Mouse (Mus musculus) WW6 (cell line): ENCODE measurements around the gene Sf3a3.

ENCODE experiments used
- DNase-seq: peaks from one replicate; pipeline ENCODE4 v3.0.0-alpha.2; 2013; ENCODE audit warnings: low read depth, low spot score

The Sf3a3 gene

DNA sequence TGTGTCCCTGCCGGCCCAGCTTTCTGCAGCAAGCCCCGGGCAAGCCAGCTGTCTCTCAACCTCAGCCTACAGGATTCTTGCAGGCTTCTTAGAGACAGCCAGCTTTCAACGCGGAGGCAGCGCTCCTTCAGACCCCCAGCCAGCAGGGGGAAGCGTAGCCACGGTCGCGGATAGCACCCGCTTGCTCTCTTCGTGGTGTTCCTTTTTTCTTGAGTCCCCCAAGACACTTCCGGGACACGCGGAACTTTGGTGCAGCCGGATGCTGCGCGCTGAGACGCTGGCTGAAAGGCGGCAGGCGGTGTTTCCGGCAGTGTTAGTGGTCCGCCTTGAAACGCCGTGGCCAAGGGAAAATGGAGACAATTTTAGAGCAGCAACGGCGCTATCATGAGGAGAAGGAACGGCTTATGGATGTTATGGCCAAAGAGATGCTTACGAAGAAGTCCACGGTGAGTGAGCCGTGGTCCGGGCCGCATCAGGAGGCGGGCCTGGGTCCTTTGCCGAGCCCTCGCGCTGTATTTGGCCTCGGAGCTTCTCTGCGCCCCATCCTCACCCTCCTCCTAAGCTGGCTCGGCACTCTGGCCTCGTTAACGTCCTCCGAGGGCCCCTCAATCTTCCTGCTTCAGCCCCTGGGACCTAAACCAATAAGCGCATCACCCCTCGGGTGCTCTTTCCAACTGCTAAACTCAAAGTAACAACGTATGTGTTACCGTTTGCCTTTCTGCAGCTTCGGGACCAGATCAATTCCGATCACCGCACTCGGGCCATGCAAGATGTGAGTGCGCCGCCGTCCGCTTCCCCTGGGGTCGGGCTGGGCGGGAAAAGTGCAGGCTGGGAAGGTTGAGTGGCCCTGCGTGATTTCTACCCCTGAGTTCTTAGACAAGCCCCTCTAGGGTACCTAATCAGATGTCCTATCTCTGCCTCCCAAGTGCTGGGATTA, at the start of gene Sf3a3:
Gene Sf3a3 (plus strand): TSS at position 232 of the 937 bp plus-strand sequence.
- DNase-seq = peak; percentile 88

DNA sequence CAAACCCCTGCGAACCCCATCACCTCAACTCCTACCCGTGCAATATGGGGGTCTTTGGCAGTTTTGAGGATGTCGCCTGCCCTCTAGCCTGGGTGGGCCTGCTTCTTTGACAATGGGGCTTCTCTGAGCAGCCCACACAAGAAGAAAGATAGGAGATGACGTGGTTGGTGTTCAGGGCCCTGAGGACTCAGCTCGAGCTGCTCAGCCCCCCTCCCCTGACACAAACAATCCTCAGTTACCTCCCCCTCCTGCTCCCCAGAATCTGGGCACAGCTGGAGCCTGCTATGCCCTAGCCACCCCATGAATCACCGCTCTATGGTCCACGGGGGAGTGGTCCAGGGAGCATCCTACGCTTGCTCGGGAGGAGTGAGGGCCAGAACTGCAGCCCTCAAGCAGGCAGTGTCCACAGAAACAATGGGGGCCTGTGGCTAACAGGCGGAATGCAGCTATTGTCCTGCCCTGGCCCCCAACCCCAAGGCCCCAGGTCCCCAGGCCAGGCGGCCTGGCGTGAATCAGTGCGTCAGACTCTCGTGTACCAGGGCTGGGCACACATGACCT, 47.0 kb upstream of the Sf3a3 start:
- no peak for DNase-seq

DNA sequence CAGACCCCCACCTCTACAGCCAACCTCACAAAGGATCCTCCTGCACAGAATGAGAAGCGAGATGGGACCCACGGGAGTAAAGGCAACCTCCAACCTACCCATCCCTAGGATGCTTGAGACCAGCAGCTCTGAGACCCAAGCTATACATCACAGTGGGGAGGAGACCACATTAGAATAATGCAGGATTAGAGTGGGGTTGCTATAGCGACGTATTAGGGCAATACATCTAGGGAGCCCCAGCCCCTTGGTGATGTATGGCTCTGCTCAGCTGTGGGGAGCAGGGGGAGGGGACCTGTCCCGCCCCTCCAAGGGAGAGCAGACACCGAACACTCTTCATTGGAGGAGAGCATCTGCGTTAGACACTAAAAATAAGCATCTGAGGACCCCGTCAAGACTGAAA, 46.5 kb upstream of the Sf3a3 start:
- DNase-seq = no peak

DNA sequence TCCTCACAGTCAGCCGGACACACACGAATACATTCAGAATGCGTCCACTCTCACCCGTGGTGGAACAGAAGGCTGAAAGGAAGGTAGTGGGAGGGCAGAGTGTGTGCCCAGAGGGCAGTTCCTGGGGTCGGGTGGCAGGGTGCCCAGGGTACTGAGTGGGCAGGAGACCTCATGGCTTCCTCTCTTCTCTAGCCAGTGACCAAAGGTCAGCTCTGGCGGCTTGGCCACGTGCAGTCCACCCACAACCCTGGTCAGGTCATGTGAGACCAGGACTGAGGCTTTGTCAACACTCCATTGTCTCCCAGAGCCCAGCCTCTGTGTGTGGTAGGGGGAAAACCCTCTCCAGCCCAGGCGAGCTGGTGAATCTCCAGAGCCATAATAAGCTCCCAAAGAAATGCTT, 44.3 kb upstream of the Sf3a3 start:
- no peak for DNase-seq

DNA sequence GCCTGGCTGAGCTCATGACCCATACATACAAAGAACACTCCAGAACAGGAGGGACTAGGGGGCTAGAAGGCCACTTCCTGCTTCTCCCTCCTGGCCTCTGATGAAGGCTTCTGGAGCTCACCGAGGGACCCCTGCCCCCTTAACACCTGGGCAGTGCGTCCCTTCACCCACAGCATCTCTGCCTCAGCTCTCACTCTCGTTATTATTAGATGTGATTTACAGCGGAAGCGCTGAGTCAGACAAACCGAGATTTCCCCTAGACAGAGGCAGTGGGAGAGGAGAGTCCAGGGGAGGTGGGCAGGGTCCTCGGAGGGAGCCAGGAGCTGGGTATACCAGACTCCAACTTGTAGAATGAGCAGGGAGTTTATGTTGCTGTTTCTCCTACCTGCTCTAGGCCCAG, 43.0 kb upstream of the Sf3a3 start:
- DNase-seq = no peak

DNA sequence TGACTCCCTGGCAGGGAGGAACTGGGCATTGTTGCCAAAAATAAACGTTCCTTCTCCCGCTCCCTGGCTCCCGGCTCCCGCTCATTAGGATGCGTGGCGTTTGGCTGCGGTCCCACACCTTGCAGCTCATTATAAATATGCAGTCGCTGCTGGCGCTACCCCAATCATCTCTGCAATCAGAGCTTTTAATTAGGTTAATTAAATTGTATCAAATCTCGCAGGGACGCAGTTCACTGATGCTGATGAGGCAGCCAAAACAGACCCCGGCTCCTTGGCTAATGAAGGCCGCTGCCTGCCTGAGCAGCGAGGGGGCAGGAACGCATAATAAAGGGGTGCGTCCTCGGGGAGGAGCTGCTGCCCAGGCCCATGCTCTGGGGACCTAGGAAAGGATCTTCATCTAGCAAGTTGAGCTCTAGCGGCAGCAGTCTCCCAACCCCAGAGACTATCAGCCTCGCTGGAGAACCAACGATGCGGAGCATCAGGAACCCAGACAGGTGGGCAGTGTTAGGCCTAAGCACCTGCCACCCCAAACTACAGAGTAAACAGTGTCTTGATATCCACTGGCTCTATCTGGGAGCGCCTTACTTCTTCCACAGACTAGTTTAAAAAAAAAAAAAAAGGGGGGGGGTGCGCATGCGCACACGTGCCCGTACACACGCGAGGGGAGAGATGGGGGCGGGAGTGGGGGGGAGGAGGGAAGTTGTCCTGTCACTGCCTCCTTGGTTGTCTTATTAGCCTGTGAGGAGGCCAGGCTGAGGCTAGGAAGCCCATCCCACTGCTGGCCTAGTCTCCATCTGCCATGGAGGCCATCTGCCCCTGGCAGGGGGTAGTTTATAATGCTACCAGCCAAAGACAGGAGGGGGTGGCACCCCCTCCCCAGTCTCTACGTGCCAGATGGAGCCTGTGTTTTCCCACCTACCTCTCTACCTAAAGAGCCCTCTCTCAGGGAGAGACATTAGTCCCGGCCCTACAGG, 41.9 kb upstream of the Sf3a3 start:
- DNase-seq = no peak

DNA sequence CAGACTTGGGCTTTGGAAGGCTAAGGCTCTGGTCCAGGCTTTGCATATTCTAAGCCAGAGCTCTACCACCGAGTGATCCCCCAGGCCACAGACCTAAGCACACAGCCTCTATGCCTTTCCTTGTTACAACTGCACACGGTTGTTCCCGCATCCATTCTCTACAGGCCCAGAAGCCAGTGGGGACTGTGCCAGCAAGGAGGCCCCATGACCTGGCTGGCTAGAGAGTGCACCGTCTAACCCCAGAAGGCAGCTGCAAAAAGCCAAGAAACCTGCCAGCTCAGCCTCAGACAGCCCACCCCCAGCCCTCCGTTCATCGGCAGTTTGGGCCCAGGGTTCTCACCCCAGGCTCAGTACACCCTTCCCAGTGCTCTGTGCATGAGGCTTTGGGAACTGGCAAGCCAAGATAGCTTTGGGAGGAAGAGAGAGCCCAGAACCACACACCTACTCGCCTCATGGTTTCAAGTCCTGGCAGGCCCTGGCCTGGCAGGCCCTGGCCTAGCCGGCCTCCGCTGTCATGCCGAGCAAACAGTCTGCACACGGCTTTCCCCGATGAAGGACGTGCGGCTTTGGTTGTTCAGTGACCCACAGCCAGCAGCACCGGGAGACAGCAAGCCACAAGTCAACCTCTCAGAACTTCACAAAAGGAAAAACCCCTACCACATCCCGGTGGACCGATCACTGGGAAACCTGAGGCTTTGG, 40.1 kb upstream of the Sf3a3 start:
- DNase-seq = no peak

DNA sequence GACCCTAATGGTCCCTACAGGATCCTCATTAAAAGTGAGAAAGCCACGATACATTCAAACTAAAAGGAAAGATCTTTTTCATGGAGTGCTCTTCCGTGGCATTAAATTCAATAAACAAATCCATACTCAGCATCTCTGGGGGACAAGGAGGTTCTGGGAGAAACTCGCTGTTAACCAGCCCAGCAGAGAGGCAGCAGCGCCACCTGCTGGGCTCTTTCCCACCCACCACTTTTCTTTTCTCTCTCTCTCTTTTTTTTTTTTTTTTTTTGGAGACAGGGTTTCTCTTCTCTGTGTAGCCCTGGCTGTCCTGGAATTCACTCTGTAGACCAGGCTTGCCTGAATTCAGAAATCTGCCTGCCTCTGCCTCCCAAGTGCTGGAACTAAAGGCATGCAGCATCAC, 39.5 kb upstream of the Sf3a3 start:
- DNase-seq = no peak

DNA sequence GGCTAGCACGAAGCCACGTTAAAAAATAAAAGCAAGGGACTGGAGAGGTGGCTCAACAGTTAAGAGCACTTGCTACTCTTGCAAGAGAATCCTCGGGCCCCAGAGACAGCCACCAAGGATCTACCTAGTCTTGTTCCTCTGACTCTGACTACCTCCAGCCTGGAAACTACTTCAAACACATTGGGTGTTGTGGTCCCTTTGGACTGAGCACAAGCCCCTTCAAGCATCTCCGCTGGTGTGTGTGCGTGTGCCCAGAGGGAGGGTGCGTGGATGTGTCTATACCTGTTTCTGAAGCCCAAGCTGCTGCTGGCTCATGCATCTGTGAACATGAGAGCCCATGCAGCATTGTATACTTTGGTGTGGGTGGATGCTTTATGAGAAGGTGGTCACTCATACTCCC, 38.6 kb upstream of the Sf3a3 start:
- no peak for DNase-seq

DNA sequence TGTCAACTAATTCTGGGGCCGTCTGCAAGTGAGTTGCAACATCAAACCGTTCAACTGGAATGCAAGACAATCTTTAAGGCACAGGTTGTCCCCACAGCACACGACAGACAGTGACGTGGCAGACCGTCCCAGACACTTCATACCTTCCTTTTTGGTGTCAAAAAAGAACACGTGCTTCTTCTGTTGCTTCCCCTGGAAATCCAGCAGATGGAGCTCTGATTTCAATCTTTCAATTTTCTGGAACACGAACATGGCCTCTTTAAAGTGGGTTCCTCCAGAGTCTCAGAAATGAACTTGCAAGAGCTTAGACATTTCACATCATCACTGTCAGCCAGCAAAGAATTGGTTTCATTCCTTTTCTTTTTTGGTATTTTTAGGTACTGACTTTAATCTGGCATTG, 32.3 kb upstream of the Sf3a3 start:
- no peak for DNase-seq

DNA sequence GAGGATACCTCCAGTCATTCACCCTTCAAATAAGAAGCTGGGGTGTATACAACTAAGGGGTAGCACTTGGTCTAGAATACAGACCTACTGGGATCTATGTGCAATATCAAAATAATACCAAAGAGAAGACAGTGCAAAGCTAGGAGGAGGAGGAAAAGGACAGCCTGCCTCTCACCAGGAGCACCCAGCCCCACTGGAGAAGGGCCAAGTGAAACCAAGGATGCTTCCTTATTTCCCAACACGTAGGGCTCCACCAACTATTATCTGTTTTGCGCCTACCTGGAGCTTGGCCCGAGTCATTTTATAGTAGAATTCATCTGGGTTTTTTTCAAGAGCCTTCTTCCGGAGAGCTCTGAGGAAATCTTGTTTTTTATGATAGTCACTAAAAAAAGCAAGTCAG, 31.1 kb upstream of the Sf3a3 start:
- no peak for DNase-seq

DNA sequence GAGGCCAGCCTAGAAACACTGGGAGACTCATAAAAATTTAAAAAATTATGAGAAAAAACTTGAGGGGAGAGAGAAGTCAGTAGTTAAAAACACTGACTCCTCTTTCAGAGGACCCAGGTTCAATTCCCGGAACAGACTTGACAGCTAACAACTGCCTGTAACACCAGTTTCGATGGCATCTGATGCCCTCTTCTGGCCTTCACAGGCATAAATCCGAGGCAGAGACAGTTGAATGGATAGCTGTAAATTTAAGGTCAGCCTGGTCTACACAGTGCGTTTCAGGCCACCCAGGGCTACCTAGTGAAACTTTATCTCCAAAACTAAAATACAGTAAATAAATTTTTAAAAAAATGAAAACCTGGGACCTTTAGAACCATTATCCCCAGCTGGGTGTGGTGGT, 29.6 kb upstream of the Sf3a3 start:
- DNase-seq = no peak

DNA sequence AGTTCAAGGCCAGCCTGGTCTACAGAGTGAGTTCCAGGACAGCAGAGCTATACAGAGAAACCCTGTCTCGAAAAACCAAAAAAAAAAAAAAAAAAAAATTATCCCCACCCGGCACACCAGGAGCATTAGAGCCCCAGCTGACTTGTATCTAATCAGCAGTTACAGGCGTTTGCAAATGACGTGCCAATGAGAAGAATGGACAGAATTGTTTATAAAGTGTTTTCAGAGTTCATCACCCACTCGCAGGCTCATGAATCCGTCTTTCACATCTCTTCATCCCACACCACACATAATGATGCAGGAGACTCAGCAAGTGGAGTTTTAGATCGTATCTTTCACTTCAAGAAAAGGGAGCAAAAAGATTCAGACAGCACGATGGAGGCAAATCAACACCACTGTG, 29.1 kb upstream of the Sf3a3 start:
- no peak for DNase-seq

DNA sequence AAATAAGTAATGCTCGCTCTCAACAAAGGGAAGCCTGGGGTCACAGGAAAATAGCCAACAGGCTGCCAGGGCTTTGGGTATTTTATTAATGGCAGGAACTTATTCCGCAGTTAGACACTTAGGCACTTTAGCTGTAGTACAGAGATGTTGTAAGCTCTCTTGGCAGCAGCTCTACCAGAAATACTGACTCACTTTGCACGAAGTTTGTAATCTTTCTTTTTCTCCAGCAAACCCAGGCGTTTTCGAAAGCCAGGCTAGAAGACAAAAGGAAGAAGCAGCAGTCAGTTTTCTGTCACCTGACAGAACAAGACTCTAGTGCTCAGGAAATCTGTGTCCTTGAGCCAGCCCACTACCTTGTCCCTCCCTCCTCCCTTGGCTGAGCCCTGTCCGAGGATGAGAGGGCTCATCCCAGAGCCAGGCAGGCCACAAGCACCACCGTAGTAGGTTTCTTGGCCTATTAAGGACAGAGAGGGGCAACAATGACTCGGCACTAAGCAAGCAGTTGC, 28.6 kb upstream of the Sf3a3 start:
- no peak for DNase-seq

DNA sequence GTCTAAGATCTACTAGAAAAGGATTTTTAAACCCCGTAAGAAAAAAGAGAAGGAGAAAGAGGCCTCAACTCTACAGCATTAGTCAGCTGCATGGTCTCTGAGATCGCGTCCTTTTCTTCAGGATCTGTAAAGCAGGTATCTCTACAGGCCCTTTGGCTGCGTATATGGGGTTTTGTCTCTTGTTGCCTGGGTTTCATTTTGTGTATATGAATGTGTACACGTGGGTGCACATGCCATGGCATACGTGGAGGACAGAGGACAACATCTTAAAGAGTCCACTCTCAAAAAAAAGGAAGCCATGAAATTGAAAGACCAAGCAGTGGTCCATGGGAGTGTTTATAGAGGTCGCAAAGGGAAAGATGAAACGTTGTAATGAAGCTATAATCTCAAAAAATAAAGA, 23.1 kb upstream of the Sf3a3 start:
- DNase-seq = no peak

DNA sequence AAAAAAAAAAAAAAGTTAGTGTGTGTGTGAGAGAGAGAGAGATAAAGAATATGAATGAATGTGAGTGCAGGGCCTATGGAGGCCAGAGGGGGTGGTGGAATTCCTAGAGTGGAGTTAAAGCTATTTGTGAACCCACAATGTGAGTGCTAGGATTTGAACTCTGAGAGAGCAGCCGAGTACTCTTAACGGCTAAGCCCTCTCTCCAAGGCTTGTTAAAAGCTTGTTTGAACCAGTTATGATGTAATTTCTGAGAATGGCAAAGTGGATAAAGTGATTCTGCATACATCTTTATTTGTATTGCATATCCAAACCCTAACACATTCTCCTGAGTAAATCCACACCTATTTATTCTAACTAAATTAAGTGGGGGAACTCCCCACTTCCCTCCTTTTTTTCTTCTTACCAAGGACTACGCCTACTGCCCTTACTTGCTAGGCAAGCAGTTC, 22.1 kb upstream of the Sf3a3 start:
- DNase-seq = no peak

DNA sequence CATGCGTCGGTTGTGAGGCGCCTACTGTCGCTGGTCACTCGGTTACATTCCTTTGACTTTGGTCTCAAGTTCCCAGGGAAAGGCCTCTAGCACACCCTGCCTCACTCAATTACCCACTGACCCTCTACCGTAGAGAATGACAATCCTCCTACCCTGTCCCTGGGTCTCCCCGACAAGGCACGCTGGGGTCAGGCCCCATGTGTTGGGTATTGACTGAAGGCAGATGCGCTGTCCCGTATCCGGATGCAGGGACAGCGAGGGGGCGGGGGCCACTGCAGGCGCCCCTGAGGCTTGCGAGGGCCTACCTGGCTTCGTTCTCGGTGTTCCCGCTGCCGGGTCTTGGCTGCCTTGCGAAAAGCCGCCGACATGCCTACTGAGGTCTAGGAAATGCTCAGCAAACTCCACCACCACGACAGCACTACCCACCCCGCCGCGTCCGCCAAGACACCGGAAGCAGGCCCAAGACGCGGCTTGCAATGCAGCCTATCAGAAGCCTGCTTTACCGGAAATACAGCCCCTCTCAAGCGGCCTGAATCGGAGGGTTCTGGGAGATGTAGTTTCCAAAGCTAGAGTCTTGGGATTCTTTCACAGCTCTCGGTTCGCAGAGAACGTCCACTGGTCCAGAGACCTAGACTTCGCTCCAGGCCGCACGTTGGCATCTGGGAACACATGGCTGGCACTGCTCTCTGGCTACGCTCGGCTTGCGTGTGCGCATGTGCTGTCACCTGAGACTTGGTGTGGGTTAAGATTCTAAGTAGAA, 21.3 kb upstream of the Sf3a3 start, which contains the start of gene Utp11:
Gene Utp11 (minus strand): TSS at position 466 of the 760 bp plus-strand sequence.
- no peak for DNase-seq

DNA sequence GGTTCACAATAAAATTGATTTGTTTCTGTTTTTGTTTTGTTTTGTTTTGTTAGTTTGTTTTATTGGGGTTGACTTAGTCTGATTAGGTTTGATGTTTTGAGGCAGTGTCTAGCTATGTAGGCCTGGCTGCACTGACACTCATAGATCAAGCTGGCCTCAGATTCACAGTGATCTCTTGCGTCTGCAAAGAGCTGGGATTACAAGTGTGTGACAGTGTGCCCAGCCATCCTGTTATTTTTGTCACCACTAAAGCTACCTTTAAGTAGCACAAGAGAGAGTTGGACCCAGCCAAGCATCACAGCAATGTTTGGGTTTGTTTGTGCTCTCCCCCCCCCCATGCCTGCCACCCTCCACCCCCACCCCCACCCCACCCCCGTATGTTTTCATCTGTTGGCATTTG, 20.0 kb upstream of the Sf3a3 start:
- no peak for DNase-seq

DNA sequence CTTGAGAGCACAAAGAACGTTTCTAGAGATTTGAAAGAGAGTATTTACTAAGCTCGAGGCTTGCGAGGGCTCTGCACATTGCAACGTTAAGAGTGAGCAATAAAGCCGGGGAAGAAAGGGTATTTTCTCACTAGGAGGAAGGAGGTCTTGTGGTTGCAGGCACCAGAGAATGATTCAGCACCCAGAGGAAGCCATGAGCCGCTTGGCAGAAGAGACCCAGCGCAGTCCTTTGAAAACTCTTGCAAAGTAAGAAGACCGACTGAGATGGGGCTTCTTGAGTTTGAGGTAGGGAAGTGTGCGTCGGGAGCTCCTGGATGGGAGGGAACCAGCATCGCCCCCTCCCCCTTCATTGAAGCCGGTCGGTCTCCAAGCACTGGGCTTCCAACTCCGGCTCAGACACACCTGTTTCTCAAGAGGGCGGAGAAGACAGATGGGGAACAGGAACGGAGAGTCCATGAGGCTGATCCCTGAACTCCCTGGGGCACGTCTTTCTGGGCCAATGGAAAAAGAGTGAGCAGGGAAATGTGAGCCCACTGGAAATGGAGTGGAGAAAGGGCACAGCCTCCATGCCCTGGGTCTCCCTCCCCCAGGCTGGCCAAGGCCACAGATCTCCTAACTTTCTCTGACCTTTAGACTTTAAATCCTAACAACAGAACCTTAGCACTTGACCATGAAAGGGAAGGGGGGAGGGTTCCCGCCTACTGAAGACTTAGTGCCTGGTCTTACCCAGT, 18.6 kb upstream of the Sf3a3 start:
- DNase-seq = no peak

DNA sequence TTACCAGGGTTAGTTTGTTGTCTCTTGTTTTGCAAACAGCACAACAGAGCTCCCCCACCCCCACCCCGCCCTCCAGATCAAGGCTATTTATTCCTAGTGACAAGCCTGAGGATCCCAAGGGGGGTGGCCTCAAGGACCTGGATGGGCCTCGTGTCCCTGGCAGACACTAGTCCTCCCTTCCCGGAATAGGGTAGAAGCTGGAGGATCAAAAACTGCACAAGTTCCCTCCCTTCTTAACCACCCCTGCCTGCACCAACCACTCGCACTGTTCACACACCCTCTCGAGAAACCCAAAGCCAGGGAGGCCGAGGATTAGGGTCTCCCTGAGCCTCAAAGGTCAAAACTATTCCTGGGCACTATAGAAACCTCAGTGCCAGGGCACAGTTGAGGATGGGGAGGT, 14.8 kb upstream of the Sf3a3 start:
- no peak for DNase-seq
